Mouse (Mus musculus): ENCODE measurements around the gene Brk1. TPM values are rescaled to one million over a fixed set of nuclear protein-coding genes. Genes with fewer than 3 reads are reported as not detected.
A peak's percentile ranks its signal among the peaks of the same experiment; 100 is the strongest.

Brk1 gene
- total RNA-seq, 2 experiments from 2014 or later = 64.2 to 66.3 TPM

- DNase-seq = no peak
These were observed 56.1 kb downstream of the Brk1 start for GRCm38 (mm10) chr6:113660492-113661352.

DNA sequence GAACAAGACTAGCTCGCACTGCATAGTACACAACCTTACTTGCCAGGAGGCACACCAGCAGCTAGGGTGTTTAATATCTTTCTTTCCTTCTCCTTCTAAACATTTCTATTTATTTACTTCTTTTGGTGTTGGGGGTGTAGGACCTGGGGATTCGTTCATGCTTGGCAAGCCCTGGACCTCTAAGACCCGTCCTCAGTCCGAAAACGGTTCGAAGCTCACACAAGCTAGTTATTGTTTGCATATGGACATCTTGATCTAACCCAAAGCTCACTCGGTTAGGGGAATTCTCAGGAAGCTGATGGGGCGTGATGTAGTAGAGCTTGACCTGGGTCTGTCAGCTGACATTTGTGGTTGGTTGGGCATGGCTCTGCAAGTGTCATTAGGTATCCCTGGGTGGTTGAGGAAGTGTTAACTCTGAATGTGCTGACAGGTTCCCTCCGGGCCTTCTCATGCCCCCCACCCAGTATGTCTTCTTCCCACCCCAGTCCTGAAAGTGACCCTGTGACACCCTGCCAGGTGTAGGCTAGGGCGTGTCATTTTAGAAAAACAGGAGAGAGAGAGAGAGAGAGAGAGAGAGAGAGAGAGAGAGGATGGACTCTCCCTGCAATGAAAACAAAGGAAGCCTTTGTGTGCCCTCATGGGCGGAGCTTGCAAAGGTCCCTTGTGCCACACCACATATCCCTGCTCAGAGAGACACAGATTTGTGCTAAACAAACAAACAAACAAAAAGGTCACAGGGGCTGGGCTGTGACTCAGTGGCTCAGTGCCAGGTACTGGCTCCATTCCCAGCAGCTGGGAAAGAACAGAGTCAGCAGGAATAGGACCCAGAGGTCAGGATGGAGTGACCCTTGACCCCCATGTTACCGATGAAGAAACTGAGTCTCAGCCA is 57.0 kb downstream of the Brk1 start:
- peak; percentile 47 for DNase-seq

GRCm38 (mm10) chr6:113662964-113663700 is 58.6 kb downstream of the Brk1 start:
- DNase-seq = no peak

- DNase-seq = no peak
These were observed 59.7 kb downstream of the Brk1 start for GRCm38 (mm10) chr6:113664305-113664704.

Other genes starting within 250 kb of the Brk1 start
- gene Tada3, start 226.9 kb upstream of the Brk1 start, total RNA-seq (2021) = 10 to 100 TPM; 18.8 to 21.7 TPM
- gene Arpc4, start 226.7 kb upstream of the Brk1 start, total RNA-seq (2021) = 10 to 100 TPM; 86.3 to 94.5 TPM
- 1 to 10 TPM; 1.1 to 2.2 TPM for gene Ttll3, start 215.5 kb upstream of the Brk1 start, total RNA-seq (2021)
- gene Rpusd3, start 185.4 kb upstream of the Brk1 start, total RNA-seq (2021) = 10 to 100 TPM; 10.0 to 11.3 TPM
- 1 to 10 TPM; 3.9 to 6.4 TPM for gene Cidec, start 169.0 kb upstream of the Brk1 start, total RNA-seq (2021)
- gene Jagn1, start 162.2 kb upstream of the Brk1 start, total RNA-seq (2021) = 10 to 100 TPM; 27.9 to 32.7 TPM
- gene Il17re, start 146.3 kb upstream of the Brk1 start, total RNA-seq (2021) = under 1 TPM; 0.45 to 0.61 TPM
- 1 to 10 TPM; 5.9 to 9.1 TPM for gene Il17rc, start 133.3 kb upstream of the Brk1 start, total RNA-seq (2021)
- 10 to 100 TPM; 33.8 to 39.8 TPM for gene Creld1, start 121.5 kb upstream of the Brk1 start, total RNA-seq (2021)
- under 1 TPM; 0.20 to 0.23 TPM for gene Prrt3, start 102.8 kb upstream of the Brk1 start, total RNA-seq (2021)
- gene Emc3, start 73.1 kb upstream of the Brk1 start, total RNA-seq (2021) = 10 to 100 TPM; 52.1 to 55.1 TPM
- gene Fancd2, start 73.1 kb upstream of the Brk1 start, total RNA-seq (2021) = 1 to 10 TPM; 2.3 to 2.4 TPM
- not detected for gene Fancd2os, start 4.1 kb upstream of the Brk1 start, total RNA-seq (2021)
- 10 to 100 TPM; 10.1 to 13.4 TPM for gene Vhl, start 19.2 kb downstream of the Brk1 start, total RNA-seq (2021)
- gene Irak2, start 33.7 kb downstream of the Brk1 start, total RNA-seq (2021) = 1 to 10 TPM; 6.3 to 7.2 TPM
- gene Tatdn2, start 92.3 kb downstream of the Brk1 start, total RNA-seq (2021) = 10 to 100 TPM; 36.1 to 37.8 TPM
- not detected for gene Ghrl, start 115.1 kb downstream of the Brk1 start, total RNA-seq (2021)
- gene Sec13, start 136.0 kb downstream of the Brk1 start, total RNA-seq (2021) = 10 to 100 TPM; 84.8 to 92.2 TPM

Data from gastrocnemius, postnatal 10 days (tissue).